Mouse (Mus musculus): ENCODE measurements around the gene Trim42. TPM values are rescaled to one million over a fixed set of nuclear protein-coding genes. Genes with fewer than 3 reads are reported as not detected.
A peak's percentile ranks its signal among the peaks of the same experiment; 100 is the strongest.

Trim42 gene
- polyA plus RNA-seq (2011; ENCODE audit: insufficient read length, low read depth, missing spikeins): not detected in 2 replicates

- no peak for TF ChIP-seq CTCF (IDR thresholded peaks at IDR 0.05; ENCODE audit: borderline replicate concordance, insufficient read depth, low read length)
- TF ChIP-seq POLR2A (IDR thresholded peaks at IDR 0.05; ENCODE audit: low read depth, low read length): no peak
- Histone ChIP-seq H3K4me1 (ENCODE audit: control insufficient read depth, insufficient read depth, low read length) (no peaks in the 10 kb centered on the region), H3K4me3 (ENCODE audit: insufficient read depth, low read length) (no peak within 1 kb of the TSS), H3K27ac (ENCODE audit: insufficient read depth, low read length) (no peak within 1 kb of the TSS)
These were observed at the start of gene Trim42 for GRCm38 (mm10) chr9:97369591-97369990. TSS of gene Trim42 (minus strand) at chr9:97369958.

- no peak for TF ChIP-seq CTCF (IDR thresholded peaks at IDR 0.05; ENCODE audit: borderline replicate concordance, insufficient read depth, low read length)
- no peak for TF ChIP-seq POLR2A (IDR thresholded peaks at IDR 0.05; ENCODE audit: low read depth, low read length)
- H3K27ac ChIP-seq (ENCODE audit: insufficient read depth, low read length): no peak overlapping the region
- no peak overlapping the region for H3K4me3 ChIP-seq (ENCODE audit: insufficient read depth, low read length)
- H3K4me1 ChIP-seq (ENCODE audit: control insufficient read depth, insufficient read depth, low read length): no peaks in the 10 kb centered on the region
These were observed 45.3 kb upstream of the Trim42 start for GRCm38 (mm10) chr9:97414876-97415668.

- no peaks in the 10 kb centered on the region for H3K4me1 ChIP-seq (ENCODE audit: control insufficient read depth, insufficient read depth, low read length)
- H3K27ac ChIP-seq (ENCODE audit: insufficient read depth, low read length): no peak overlapping the region
- H3K4me3 ChIP-seq (ENCODE audit: insufficient read depth, low read length): no peak overlapping the region
- TF ChIP-seq CTCF (IDR thresholded peaks at IDR 0.05; ENCODE audit: borderline replicate concordance, insufficient read depth, low read length): no peak
- no peak for TF ChIP-seq POLR2A (IDR thresholded peaks at IDR 0.05; ENCODE audit: low read depth, low read length)
These were observed 38.4 kb upstream of the Trim42 start for GRCm38 (mm10) chr9:97408142-97408541.

GRCm38 (mm10) chr9:97356441-97356840, 13.3 kb downstream of the Trim42 start:
- Histone ChIP-seq H3K4me1 (ENCODE audit: control insufficient read depth, insufficient read depth, low read length) (no peaks in the 10 kb centered on the region), H3K27ac (ENCODE audit: insufficient read depth, low read length) (no peak overlapping the region), H3K4me3 (ENCODE audit: insufficient read depth, low read length) (no peak overlapping the region)
- TF ChIP-seq CTCF (IDR thresholded peaks at IDR 0.05; ENCODE audit: borderline replicate concordance, insufficient read depth, low read length): no peak
- no peak for TF ChIP-seq POLR2A (IDR thresholded peaks at IDR 0.05; ENCODE audit: low read depth, low read length)

GRCm38 (mm10) chr9:97344767-97345297, 24.9 kb downstream of the Trim42 start:
- no peaks in the 10 kb centered on the region for H3K4me1 ChIP-seq (ENCODE audit: control insufficient read depth, insufficient read depth, low read length)
- H3K27ac ChIP-seq (ENCODE audit: insufficient read depth, low read length): no peak overlapping the region
- TF ChIP-seq POLR2A (IDR thresholded peaks at IDR 0.05; ENCODE audit: low read depth, low read length): no peak
- TF ChIP-seq CTCF (IDR thresholded peaks at IDR 0.05; ENCODE audit: borderline replicate concordance, insufficient read depth, low read length): no peak
- no peak overlapping the region for H3K4me3 ChIP-seq (ENCODE audit: insufficient read depth, low read length)

DNA sequence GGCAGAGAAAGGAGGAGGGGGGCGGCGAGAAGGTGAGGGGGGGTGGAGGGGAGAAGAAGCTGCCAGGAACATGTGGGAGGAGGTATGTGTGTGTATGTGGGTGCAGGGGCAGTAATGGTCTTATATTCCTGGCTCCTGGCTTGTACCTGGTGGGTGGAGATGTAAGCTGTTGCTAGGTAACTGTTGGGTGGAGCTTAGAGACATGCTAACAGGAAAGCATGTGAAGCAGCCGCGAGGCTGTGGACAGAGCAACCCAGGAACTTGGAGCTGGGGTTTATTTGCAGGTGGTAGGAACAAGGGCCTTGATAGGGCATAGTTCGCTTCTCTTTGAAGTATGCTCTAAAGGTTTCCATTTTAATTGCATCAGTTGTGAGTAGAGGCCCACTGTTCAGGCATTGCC, 28.0 kb downstream of the Trim42 start:
- no peak overlapping the region for H3K4me3 ChIP-seq (ENCODE audit: insufficient read depth, low read length)
- no peaks in the 10 kb centered on the region for H3K4me1 ChIP-seq (ENCODE audit: control insufficient read depth, insufficient read depth, low read length)
- H3K27ac ChIP-seq (ENCODE audit: insufficient read depth, low read length): no peak overlapping the region
- TF ChIP-seq POLR2A (IDR thresholded peaks at IDR 0.05; ENCODE audit: low read depth, low read length) (no peak), CTCF (IDR thresholded peaks at IDR 0.05; ENCODE audit: borderline replicate concordance, insufficient read depth, low read length) (no peak)

DNA sequence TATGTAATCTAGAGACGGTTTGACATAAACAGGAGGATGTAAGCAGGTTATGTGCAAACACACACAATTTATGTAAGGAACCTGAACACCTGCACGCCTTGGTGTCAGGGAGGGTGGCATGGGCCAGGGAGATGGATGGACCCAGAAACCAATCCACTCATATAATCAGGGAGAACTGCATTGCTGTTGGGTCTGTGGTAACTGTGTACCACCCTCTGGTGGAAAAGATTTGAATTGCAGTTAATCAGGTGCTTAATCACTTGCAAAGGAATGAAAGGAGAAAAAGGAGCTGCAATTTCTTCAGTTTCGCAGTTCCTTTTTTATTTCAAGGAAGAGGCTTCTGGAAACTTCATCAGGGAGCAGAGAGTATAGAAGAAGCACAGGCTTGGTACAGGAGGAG, 46.9 kb downstream of the Trim42 start:
- no peaks in the 10 kb centered on the region for H3K4me1 ChIP-seq (ENCODE audit: control insufficient read depth, insufficient read depth, low read length)
- TF ChIP-seq POLR2A (IDR thresholded peaks at IDR 0.05; ENCODE audit: low read depth, low read length): no peak
- no peak for TF ChIP-seq CTCF (IDR thresholded peaks at IDR 0.05; ENCODE audit: borderline replicate concordance, insufficient read depth, low read length)
- no peak overlapping the region for H3K27ac ChIP-seq (ENCODE audit: insufficient read depth, low read length)
- no peak overlapping the region for H3K4me3 ChIP-seq (ENCODE audit: insufficient read depth, low read length)

- no peak overlapping the region for H3K4me3 ChIP-seq (ENCODE audit: insufficient read depth, low read length)
- no peak for TF ChIP-seq CTCF (IDR thresholded peaks at IDR 0.05; ENCODE audit: borderline replicate concordance, insufficient read depth, low read length)
- no peak for TF ChIP-seq POLR2A (IDR thresholded peaks at IDR 0.05; ENCODE audit: low read depth, low read length)
- no peaks in the 10 kb centered on the region for H3K4me1 ChIP-seq (ENCODE audit: control insufficient read depth, insufficient read depth, low read length)
- no peak overlapping the region for H3K27ac ChIP-seq (ENCODE audit: insufficient read depth, low read length)
These were observed 47.6 kb downstream of the Trim42 start for GRCm38 (mm10) chr9:97322120-97322519.

DNA sequence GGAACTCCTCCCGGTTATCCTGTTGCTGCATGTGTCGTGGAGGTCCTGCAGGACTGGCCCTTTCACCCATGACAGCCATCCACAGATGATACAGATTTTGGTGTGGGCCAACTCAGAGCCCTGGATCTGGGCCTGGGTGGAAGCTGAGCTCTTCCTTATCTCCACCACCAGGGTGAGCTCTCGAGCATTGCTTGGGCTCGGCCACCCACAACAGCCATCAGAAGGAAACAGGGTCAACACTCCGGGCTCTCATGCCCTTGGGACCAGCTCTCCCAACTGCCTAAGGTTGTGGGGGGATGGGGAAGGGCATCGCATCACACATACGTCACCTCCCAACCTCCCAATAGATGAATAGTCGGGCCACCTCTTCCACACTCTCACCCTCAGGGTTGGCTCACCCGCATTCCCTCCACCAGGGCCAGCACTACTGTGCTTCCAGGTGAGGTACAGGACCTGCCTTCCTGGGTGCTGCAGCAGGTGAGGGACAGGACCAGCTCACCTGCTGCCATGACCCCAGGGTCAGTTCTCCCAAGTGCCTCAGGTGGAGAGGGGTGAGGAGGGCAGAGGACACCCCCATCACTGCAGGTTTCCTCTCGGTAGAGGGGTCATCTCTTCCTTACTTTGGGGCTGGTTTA, 54.2 kb downstream of the Trim42 start:
- Histone ChIP-seq H3K4me3 (ENCODE audit: insufficient read depth, low read length) (no peak overlapping the region), H3K4me1 (ENCODE audit: control insufficient read depth, insufficient read depth, low read length) (no peaks in the 10 kb centered on the region), H3K27ac (ENCODE audit: insufficient read depth, low read length) (no peak overlapping the region)
- TF ChIP-seq POLR2A (IDR thresholded peaks at IDR 0.05; ENCODE audit: low read depth, low read length) (no peak), CTCF (IDR thresholded peaks at IDR 0.05; ENCODE audit: borderline replicate concordance, insufficient read depth, low read length) (0 out of 2 replicates have a peak, but pooled peaks have one; percentile 2)

GRCm38 (mm10) chr9:97311614-97312013, 58.1 kb downstream of the Trim42 start:
- TF ChIP-seq POLR2A (IDR thresholded peaks at IDR 0.05; ENCODE audit: low read depth, low read length) (no peak), CTCF (IDR thresholded peaks at IDR 0.05; ENCODE audit: borderline replicate concordance, insufficient read depth, low read length) (no peak)
- no peaks in the 10 kb centered on the region for H3K4me1 ChIP-seq (ENCODE audit: control insufficient read depth, insufficient read depth, low read length)
- no peak overlapping the region for H3K4me3 ChIP-seq (ENCODE audit: insufficient read depth, low read length)
- no peak overlapping the region for H3K27ac ChIP-seq (ENCODE audit: insufficient read depth, low read length)
